Mouse (Mus musculus) liver, embryonic 15.5 days (tissue): Measurements from ENCODE around the gene Ndel1. TPM values are rescaled to one million over a fixed set of nuclear protein-coding genes. Genes with fewer than 3 reads are reported as not detected.

Experiments
- ATAC-seq: fragments of 200-750 bp; cut with Nextera tagmentation; 2 replicates; pipeline ENCODE4 v1.8.0; 2017; ENCODE audit warnings: moderate number of reproducible peaks, mild to moderate bottlenecking, moderate library complexity; ENCODE audit not compliant: insufficient read depth
- H3K27ac ChIP-seq: fragments of 300-500 bp; sonication (generic); replicated peaks from 2 replicates; pipeline ENCODE4 v1.5.1; 2015; ENCODE audit warnings: mild to moderate bottlenecking, inconsistent platforms
- H3K27me3 ChIP-seq: fragments of 300-500 bp; sonication (generic); 2 replicates; pipeline ENCODE4 v1.6.1; 2015; ENCODE audit warnings: mild to moderate bottlenecking, inconsistent platforms
- H3K36me3 ChIP-seq: fragments of 300-500 bp; sonication (generic); replicated peaks from 2 replicates; pipeline ENCODE4 v1.6.1; 2015; ENCODE audit warnings: moderate library complexity, mild to moderate bottlenecking, inconsistent platforms
- H3K4me1 ChIP-seq: fragments of 300-500 bp; sonication (generic); replicated peaks from 2 replicates; pipeline ENCODE4 v1.6.1; 2015; ENCODE audit warnings: inconsistent platforms
- H3K4me2 ChIP-seq: fragments of 300-500 bp; sonication (generic); 2 replicates; pipeline ENCODE4 v1.6.1; 2015; ENCODE audit warnings: moderate library complexity, mild to moderate bottlenecking, inconsistent platforms
- H3K4me3 ChIP-seq: fragments of 300-500 bp; sonication (generic); replicated peaks from 2 replicates; pipeline ENCODE4 v1.5.1; 2015; ENCODE audit warnings: mild to moderate bottlenecking, inconsistent platforms
- H3K9ac ChIP-seq: fragments of 300-500 bp; sonication (generic); 2 replicates; pipeline ENCODE4 v1.6.1; 2015; ENCODE audit warnings: moderate library complexity, mild to moderate bottlenecking, inconsistent platforms
- H3K9me3 ChIP-seq: fragments of 300-500 bp; sonication (generic); replicated peaks from 2 replicates; pipeline ENCODE4 v1.6.1; 2016; ENCODE audit warnings: inconsistent platforms
- WGBS: fragments of 180-500 bp; shearing (Covaris S2); methylation state at CpG from one replicate; pipeline ENCODE4 v1.1.7; 2015; ENCODE audit warnings: mixed read lengths; ENCODE audit not compliant: insufficient replicate concordance; 5-methylcytosine and 5-hydroxymethylcytosine counted together
- polyA plus RNA-seq: library from polyadenylated mRNA; unstranded; fragments of >200 nt; fragmentation: Nextera tagmentation; extraction: Ambion mirVana; gene quantifications from 2 replicates; pipeline ENCODE4 v1.2.1, GENCODE M21; 2015

The Ndel1 gene
- polyA plus RNA-seq, 1 experiment from 2014 or later: 37.6 TPM

DNA sequence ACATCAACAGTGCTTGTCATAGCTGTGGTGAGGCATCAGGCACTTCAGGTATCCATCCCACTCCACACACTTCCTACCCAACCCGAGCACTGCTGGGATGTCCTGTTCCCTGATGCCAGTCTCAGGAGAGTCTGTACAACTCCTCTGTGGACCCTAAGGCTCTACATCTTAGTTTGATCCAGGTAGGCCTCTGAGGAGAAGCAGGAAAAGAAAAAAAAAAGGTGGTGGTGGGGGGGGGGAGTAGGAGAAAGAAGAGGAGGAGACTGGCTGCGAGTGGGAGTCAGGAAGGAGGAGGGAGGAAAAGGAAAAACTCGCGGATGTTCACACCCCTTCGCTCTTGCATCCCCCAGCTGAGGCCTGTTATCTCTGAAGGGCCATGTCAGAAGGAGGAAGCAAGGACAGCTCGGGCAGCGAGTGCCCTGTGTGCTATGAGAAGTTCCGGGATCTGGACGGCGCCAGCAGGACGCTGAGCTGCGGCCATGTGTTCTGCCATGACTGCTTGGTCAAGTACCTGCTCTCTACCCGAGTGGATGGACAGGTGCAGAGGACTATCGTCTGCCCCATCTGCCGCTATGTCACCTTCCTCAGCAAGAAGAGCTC lies 20.7 kb upstream of the Ndel1 start:
- H3K9ac ChIP-seq: peak overlapping the region; percentile 11; the same call in 1 of the 2 replicates
- ATAC-seq: no peak

DNA sequence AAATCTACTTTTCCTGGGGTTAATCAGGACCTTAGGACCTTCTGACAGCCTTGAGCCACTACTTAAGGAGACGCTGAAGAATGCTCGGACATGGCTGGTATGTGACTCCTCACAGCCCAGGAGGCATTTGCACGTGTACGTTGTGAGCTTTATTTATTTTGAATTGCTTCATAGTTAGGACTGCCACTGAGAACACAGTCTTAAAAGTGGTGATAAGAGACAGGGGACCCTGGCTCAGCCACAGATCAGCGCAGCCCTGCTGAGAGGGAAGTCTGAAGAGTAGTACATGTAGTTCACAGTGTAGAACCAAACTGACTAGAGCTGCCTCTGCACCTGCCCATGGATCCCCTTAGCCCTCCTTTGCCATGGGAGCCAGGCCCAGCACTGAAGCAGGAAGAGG lies 20.2 kb upstream of the Ndel1 start:
- no peak overlapping the region for H3K4me3 ChIP-seq
- no peak for ATAC-seq
- no peaks in the 10 kb centered on the region for H3K9me3 ChIP-seq
- H3K27me3 ChIP-seq: no peaks in the 10 kb centered on the region
- 48% methylated on average over 5 of the region's 5 CpGs for WGBS
- no peak overlapping the region for H3K27ac ChIP-seq
- H3K9ac ChIP-seq: no peak overlapping the region
- H3K4me2 ChIP-seq: no peak overlapping the region
- peaks cover 41% of the 10 kb centered on the region for H3K4me1 ChIP-seq
- H3K36me3 ChIP-seq: no peaks in the 10 kb centered on the region

More for the DNA sequence above, 20.7 kb upstream of the Ndel1 start:
- no peaks in the 10 kb centered on the region for H3K27me3 ChIP-seq
- H3K36me3 ChIP-seq: no peaks in the 10 kb centered on the region
- H3K4me3 ChIP-seq: no peak overlapping the region
- peak overlapping the region; percentile 36 for H3K4me2 ChIP-seq
- 0 out of 2 replicates have a peak overlapping the region, but pooled peaks have one; percentile 38 for H3K27ac ChIP-seq
- peaks cover 47% of the 10 kb centered on the region for H3K4me1 ChIP-seq
- WGBS: 37% methylated on average over 15 of the region's 15 CpGs
- H3K9me3 ChIP-seq: no peaks in the 10 kb centered on the region

DNA sequence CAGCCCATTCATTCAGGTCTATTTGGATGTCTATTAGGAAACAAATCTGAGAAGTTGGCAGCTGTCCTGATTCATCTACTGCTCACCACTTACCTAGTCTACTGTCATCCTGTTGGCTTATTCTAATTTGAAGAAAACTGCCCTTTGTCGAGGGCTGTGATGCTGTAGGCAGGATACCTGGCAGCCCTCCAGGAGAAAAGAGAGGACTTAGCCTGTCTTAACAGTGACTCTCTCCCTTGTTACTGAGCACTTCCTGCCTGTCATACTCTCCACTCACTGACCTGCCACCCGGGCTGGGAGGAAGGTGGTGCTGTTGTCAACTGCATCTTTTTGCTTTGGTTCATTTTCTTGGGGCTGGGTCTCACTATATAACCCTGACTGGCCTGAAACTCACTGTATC lies 19.0 kb upstream of the Ndel1 start:
- no peak for ATAC-seq
- H3K9ac ChIP-seq: no peak overlapping the region
- no peaks in the 10 kb centered on the region for H3K9me3 ChIP-seq
- H3K4me1 ChIP-seq: peaks cover 30% of the 10 kb centered on the region
- no peaks in the 10 kb centered on the region for H3K36me3 ChIP-seq
- H3K27ac ChIP-seq: no peak overlapping the region
- no peak overlapping the region for H3K4me2 ChIP-seq
- H3K27me3 ChIP-seq: no peaks in the 10 kb centered on the region
- no peak overlapping the region for H3K4me3 ChIP-seq
- 21% methylated on average over 2 of the region's 2 CpGs for WGBS

DNA sequence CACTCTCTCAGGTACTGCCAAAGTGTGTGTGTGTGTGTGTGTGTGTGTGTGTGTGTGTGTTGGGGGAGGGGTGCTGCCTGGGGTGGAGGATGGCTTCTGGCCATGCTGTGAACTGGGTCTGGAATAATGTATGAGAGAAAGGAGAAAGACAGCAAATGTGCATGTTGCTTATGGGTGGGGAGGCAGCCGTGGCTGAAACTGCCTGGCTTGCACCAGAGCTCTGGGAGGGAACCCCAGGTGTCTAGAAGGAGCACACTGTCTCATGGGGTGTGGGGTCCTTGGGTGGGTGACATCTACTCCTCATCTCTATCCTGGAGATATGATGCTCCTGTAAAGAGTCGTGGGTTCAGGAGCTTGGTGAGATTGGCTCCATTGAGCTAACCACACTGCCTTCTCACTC lies 17.0 kb upstream of the Ndel1 start:
- Histone ChIP-seq H3K4me1 (peaks cover 41% of the 10 kb centered on the region), H3K4me2 (no peak overlapping the region), H3K9me3 (no peaks in the 10 kb centered on the region), H3K9ac (no peak overlapping the region), H3K36me3 (no peaks in the 10 kb centered on the region), H3K4me3 (no peak overlapping the region), H3K27me3 (no peaks in the 10 kb centered on the region), H3K27ac (no peak overlapping the region)
- no peak for ATAC-seq
- WGBS: 62% methylated on average over 2 of the region's 2 CpGs

DNA sequence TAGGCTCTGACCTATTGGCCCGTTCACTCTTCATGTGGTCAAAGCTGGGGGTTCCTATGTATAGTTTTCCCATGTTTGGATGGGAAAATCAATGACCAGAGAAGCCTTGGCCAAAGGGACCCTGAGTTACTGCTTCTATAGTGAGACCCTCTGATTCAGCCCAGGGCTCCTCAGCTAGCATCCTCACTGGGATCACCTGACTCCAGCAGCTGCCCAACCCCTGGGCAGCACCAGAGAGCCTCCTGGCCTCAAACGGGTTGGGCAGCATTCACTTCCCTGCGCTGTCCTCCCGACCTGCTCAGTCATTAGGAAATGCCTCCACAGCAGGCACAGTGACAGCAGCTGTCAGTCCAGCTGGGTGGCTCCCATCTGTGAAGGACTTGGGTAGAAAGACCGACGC lies 16.6 kb upstream of the Ndel1 start, which contains the start of gene Rnf222:
TSS of gene Rnf222 (plus strand) at position 301 of the 400 bp plus-strand sequence.
- ATAC-seq: no peak
- H3K27me3 ChIP-seq: no peaks in the 10 kb centered on the region
- H3K9me3 ChIP-seq: no peaks in the 10 kb centered on the region
- H3K36me3 ChIP-seq: no peaks in the 10 kb centered on the region
- H3K4me1 ChIP-seq: peaks cover 42% of the 10 kb centered on the region
- H3K9ac ChIP-seq: no peak within 1 kb of the TSS
- WGBS: 40% methylated on average over 6 of the region's 6 CpGs
- H3K4me2 ChIP-seq: no peak within 1 kb of the TSS
- no peak within 1 kb of the TSS for H3K27ac ChIP-seq
- H3K4me3 ChIP-seq: no peak within 1 kb of the TSS

DNA sequence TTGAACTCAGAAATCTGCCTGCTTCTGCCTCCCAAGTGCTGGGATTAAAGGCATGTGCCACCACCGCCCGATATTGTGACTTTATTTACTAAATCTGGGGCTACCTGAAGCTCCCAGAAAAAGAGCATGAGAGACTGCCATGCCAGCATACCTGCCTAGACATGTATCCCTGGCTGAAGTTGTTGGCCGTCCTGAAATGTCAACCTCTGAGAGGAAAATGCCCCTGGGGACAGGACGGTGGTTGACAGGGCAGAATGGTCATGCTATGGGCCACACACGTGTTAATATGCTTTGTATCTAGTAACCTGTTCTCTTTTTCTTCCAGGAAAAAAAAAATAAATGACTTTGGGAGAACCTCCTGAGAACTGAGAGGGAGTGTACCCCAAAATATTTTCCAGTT lies 14.4 kb upstream of the Ndel1 start:
- peaks cover 32% of the 10 kb centered on the region for H3K4me1 ChIP-seq
- no peak overlapping the region for H3K9ac ChIP-seq
- H3K4me2 ChIP-seq: no peak overlapping the region
- H3K4me3 ChIP-seq: no peak overlapping the region
- 0 out of 2 replicates have a peak overlapping the region, but pooled peaks have one; percentile 14 for H3K27ac ChIP-seq
- 76% methylated on average over 5 of the region's 5 CpGs for WGBS
- H3K9me3 ChIP-seq: no peaks in the 10 kb centered on the region
- no peaks in the 10 kb centered on the region for H3K36me3 ChIP-seq
- no peak for ATAC-seq
- H3K27me3 ChIP-seq: no peaks in the 10 kb centered on the region

DNA sequence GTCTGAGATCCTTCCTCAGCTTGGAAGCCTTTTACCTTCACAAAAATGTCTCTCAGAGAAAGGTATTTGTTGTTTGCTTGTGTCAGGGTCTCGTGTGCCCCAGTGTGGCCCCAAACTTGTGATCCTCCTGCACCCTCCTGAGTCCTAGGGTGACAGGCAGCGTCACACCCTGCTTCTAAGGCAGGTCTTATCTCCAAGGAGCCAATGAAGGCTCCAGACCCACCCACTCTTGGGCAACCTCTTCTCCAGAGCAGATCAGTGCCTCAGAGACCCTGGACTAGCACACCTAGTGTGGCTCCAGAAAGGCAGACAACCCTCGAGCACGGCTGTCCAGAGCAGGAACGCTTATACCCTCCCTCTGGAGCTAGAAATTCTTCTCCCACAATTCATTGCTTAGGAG lies 12.7 kb upstream of the Ndel1 start:
- WGBS: 38% methylated on average over 5 of the region's 5 CpGs
- no peaks in the 10 kb centered on the region for H3K27me3 ChIP-seq
- H3K36me3 ChIP-seq: no peaks in the 10 kb centered on the region
- peak overlapping the region; percentile 44 for H3K9ac ChIP-seq
- 0 out of 2 replicates have a peak overlapping the region, but pooled peaks have one; percentile 4 for H3K4me3 ChIP-seq
- H3K9me3 ChIP-seq: no peaks in the 10 kb centered on the region
- ATAC-seq: peak; percentile 96
- peak overlapping the region; percentile 75 for H3K27ac ChIP-seq
- peaks cover 32% of the 10 kb centered on the region for H3K4me1 ChIP-seq
- peak overlapping the region; percentile 61 for H3K4me2 ChIP-seq

DNA sequence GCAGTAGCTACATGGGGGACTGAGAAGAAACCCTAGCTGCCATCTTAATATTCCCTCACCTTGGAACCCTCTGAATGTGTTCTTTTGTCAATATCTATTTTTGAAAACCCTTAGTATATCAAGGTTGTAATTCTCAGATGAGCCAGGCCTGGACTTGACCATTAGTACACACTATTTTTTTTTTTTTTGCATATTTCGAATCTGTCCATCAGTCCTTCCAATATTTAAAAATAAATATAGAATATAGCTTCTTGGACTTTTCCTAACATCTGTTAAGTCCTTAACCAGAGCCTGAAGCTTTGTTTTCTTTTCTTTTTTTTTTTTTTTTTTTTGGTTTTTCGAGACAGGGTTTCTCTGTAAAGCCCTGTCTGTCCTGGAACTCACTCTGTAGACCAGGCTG lies 12.2 kb upstream of the Ndel1 start:
- ATAC-seq: no peak
- Histone ChIP-seq H3K9me3 (no peaks in the 10 kb centered on the region), H3K4me3 (no peak overlapping the region), H3K36me3 (no peaks in the 10 kb centered on the region), H3K4me2 (peak overlapping the region; percentile 61), H3K27ac (peak overlapping the region; percentile 75), H3K27me3 (no peaks in the 10 kb centered on the region), H3K9ac (peak overlapping the region; percentile 44), H3K4me1 (peaks cover 30% of the 10 kb centered on the region)
- 49% methylated on average over 2 of the region's 2 CpGs for WGBS

DNA sequence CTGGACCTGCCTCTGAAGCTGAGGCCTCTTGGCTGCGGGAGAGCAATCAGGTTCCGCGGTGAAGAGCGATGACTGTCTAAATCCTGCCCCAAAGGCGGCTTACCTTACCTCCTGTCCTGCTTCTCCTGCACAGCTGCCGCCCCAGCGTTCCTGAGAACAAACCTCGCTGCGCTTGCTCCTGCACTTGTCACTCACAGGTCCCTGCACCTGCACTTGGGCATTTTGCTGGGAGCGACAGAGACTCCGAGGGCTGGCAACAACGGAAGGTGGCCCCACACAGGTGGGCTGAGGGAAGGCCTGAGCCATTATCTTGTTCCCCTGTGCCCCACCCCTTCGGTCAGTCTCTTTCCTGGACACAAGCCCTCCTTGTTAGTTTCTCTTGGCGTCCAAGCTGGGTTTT lies 10.4 kb upstream of the Ndel1 start:
- Histone ChIP-seq H3K9me3 (no peaks in the 10 kb centered on the region), H3K4me1 (peaks cover 31% of the 10 kb centered on the region), H3K4me2 (no peak overlapping the region), H3K4me3 (no peak overlapping the region), H3K36me3 (no peaks in the 10 kb centered on the region), H3K27me3 (no peaks in the 10 kb centered on the region), H3K9ac (no peak overlapping the region), H3K27ac (peak overlapping the region; percentile 33; the same call in 1 of the 2 replicates)
- ATAC-seq: no peak
- 47% methylated on average over 14 of the region's 14 CpGs for WGBS

DNA sequence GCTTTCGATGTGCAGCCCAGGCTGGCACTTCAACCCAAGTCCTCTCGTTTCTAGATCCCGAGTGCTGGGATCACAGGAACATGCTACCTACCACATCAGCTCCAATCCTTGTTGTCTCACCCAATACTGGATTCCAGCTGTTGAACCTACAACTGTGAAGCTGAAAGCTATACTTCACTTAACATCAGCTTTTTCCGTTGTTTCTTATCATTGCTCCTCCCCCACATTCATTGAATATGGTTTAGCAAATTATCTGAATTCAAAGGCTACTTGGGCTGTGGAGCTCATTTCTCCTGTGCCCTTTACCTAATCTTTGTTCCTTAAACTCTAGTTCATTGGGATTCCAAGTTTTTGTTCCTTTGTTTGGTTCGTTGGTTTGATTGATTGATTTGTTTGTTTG lies 7.2 kb upstream of the Ndel1 start:
- Histone ChIP-seq H3K4me2 (no peak overlapping the region), H3K36me3 (no peaks in the 10 kb centered on the region), H3K27ac (no peak overlapping the region), H3K27me3 (no peaks in the 10 kb centered on the region), H3K9me3 (no peaks in the 10 kb centered on the region), H3K9ac (no peak overlapping the region), H3K4me3 (no peak overlapping the region), H3K4me1 (peaks cover 19% of the 10 kb centered on the region)
- WGBS: 57% methylated on average over 5 of the region's 5 CpGs
- no peak for ATAC-seq

DNA sequence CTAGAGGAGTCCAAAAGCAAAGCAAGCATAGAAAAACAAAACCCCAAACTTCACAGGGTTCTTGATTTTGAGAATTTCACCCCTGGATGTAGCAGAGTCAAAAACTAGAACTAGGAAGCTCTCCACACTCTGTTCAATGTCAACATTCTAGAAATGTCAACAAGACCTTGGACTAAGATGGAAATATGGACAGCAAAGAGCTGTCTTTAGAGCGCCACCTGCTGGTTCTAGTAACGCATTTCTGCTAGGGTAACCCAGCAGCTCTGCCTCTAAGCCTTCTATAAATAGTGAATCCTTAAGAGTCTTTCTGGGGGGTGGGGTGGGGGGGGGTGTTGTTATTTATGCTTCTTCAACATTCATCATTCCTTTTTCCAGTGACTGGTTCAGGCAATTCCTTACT lies 3.2 kb upstream of the Ndel1 start:
- Histone ChIP-seq H3K4me1 (peaks cover 15% of the 10 kb centered on the region; the same call in 1 of the 2 replicates), H3K9me3 (no peaks in the 10 kb centered on the region), H3K4me2 (no peak overlapping the region), H3K4me3 (no peak overlapping the region), H3K36me3 (no peaks in the 10 kb centered on the region), H3K27ac (no peak overlapping the region), H3K27me3 (no peaks in the 10 kb centered on the region), H3K9ac (no peak overlapping the region)
- 0% methylated on average over 2 of the region's 2 CpGs for WGBS
- ATAC-seq: no peak

DNA sequence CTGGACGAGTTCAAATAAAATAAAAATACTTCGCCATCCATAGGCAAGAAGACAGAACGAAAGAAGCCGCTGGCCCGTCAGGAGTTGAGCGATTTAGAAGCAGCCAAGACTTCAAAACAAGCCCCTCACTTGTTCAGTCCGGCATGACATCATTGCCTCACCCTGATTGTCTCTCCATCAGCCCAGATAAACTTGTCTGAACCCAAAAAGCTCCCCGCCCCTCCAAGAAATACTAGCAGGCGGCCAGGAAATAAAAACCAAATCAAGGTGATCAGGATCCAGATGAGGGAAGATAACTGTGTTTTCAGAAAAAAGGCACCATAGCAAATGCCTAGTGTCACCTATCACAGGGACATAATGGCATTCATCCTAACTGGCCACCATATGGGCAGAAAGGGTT lies 381 bp downstream of the Ndel1 start:
- H3K4me3 ChIP-seq: no peak overlapping the region
- 0 out of 2 replicates have a peak overlapping the region, but pooled peaks have one; percentile 10 for H3K4me2 ChIP-seq
- no peak for ATAC-seq
- H3K9ac ChIP-seq: no peak overlapping the region
- no peaks in the 10 kb centered on the region for H3K36me3 ChIP-seq
- H3K27me3 ChIP-seq: peaks cover 3% of the 10 kb centered on the region; the same call in 1 of the 2 replicates
- H3K9me3 ChIP-seq: no peaks in the 10 kb centered on the region
- peaks cover 17% of the 10 kb centered on the region for H3K4me1 ChIP-seq
- 61% methylated on average over 9 of the region's 9 CpGs for WGBS
- peak overlapping the region; percentile 33; the same call in 1 of the 2 replicates for H3K27ac ChIP-seq
